Mouse (Mus musculus): ENCODE results near the gene Tmem199. TPM values are rescaled to one million over a fixed set of nuclear protein-coding genes. Genes with fewer than 3 reads are reported as not detected.

The Tmem199 gene
- polyA plus RNA-seq, 1 experiment from 2014 or later: 61.2 TPM

GRCm38 (mm10) chr11:78471326-78472103 lies 40.5 kb downstream of the Tmem199 start:
- 89% methylated on average over 10 of the region's 10 CpGs for WGBS
- ATAC-seq (ENCODE audit: low FRiP score, low TSS enrichment): no peak
- H3K9me3 ChIP-seq (ENCODE audit: control insufficient read depth, low read length): no peaks in the 10 kb centered on the region
- no peak overlapping the region for H3K27ac ChIP-seq (ENCODE audit: low read depth, low read length)
- H3K4me1 ChIP-seq (ENCODE audit: control insufficient read depth, insufficient read depth, low read length): peaks cover 3% of the 10 kb centered on the region
- no peak overlapping the region for H3K4me2 ChIP-seq (replicated peaks; ENCODE audit: low read depth, low read length)
- H3K36me3 ChIP-seq (ENCODE audit: control insufficient read depth, insufficient read depth, low read length): no peaks in the 10 kb centered on the region; the same call in 1 of the 2 replicates
- no peak overlapping the region for H3K4me3 ChIP-seq (ENCODE audit: low read length)
- no peaks in the 10 kb centered on the region for H3K27me3 ChIP-seq (ENCODE audit: control insufficient read depth, insufficient read depth, low read length)
- no peak overlapping the region for H3K9ac ChIP-seq (ENCODE audit: low read depth, low read length)

DNA sequence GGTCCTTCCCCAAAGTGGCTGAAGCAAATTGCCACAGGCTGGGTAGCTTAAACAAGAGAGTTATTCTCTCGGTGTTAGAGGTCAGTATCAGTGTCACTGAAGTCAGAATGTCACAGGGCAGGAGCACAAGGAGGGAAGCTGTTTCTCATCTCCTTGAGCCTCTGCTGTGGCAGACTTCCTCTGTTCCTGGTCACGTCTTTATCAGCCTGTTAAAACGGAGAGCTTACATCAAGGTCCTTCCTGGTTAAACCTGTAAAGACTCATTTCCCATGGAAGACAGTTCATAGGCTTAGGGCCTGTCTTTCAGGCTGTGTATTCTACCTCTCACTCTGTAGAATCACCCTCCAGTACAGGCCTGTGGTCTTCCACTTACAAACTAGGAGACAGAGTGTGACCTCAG lies 44.0 kb downstream of the Tmem199 start:
- no peak for ATAC-seq (ENCODE audit: low FRiP score, low TSS enrichment)
- no peak overlapping the region for H3K4me3 ChIP-seq (ENCODE audit: low read length)
- peaks cover 14% of the 10 kb centered on the region for H3K4me1 ChIP-seq (ENCODE audit: control insufficient read depth, insufficient read depth, low read length)
- no peak overlapping the region for H3K27ac ChIP-seq (ENCODE audit: low read depth, low read length)
- H3K36me3 ChIP-seq (ENCODE audit: control insufficient read depth, insufficient read depth, low read length): no peaks in the 10 kb centered on the region; the same call in 1 of the 2 replicates
- no peaks in the 10 kb centered on the region for H3K9me3 ChIP-seq (ENCODE audit: control insufficient read depth, low read length)
- no peak overlapping the region for H3K9ac ChIP-seq (ENCODE audit: low read depth, low read length)
- H3K27me3 ChIP-seq (ENCODE audit: control insufficient read depth, insufficient read depth, low read length): no peaks in the 10 kb centered on the region
- no peak overlapping the region for H3K4me2 ChIP-seq (replicated peaks; ENCODE audit: low read depth, low read length)
- WGBS: 49% methylated on average over 3 of the region's 3 CpGs

DNA sequence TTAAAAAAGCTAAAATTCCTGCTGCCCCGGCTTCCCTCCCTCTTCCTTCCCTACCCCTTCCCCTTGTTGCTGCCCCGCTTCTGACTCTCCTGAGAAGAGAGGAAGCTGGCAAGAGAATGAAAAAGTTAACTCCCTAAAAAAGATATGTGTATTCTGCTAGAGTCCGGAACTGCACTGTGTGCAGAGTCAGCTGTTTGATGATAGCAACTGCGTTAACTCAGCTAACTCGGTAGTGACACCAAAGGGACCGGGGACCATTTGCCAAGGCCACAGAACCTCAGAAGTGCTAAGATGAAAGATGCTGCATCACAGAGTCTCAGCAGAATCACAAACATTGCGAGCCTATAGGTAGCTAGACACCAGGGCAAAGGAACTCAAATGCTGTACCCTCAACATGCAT lies 44.5 kb downstream of the Tmem199 start:
- Histone ChIP-seq H3K36me3 (ENCODE audit: control insufficient read depth, insufficient read depth, low read length) (no peaks in the 10 kb centered on the region; the same call in 1 of the 2 replicates), H3K4me3 (ENCODE audit: low read length) (no peak overlapping the region), H3K4me1 (ENCODE audit: control insufficient read depth, insufficient read depth, low read length) (peaks cover 14% of the 10 kb centered on the region), H3K9me3 (ENCODE audit: control insufficient read depth, low read length) (no peaks in the 10 kb centered on the region), H3K27me3 (ENCODE audit: control insufficient read depth, insufficient read depth, low read length) (no peaks in the 10 kb centered on the region), H3K4me2 (replicated peaks; ENCODE audit: low read depth, low read length) (no peak overlapping the region), H3K9ac (ENCODE audit: low read depth, low read length) (no peak overlapping the region), H3K27ac (ENCODE audit: low read depth, low read length) (no peak overlapping the region)
- no peak for ATAC-seq (ENCODE audit: low FRiP score, low TSS enrichment)
- WGBS: 74% methylated on average over 7 of the region's 7 CpGs

GRCm38 (mm10) chr11:78466242-78466912 lies 45.6 kb downstream of the Tmem199 start:
- H3K4me1 ChIP-seq (ENCODE audit: control insufficient read depth, insufficient read depth, low read length): peaks cover 14% of the 10 kb centered on the region
- peak overlapping the region; percentile 94 for H3K27ac ChIP-seq (ENCODE audit: low read depth, low read length)
- H3K27me3 ChIP-seq (ENCODE audit: control insufficient read depth, insufficient read depth, low read length): no peaks in the 10 kb centered on the region
- H3K36me3 ChIP-seq (ENCODE audit: control insufficient read depth, insufficient read depth, low read length): no peaks in the 10 kb centered on the region; the same call in 1 of the 2 replicates
- peak; percentile 65 for ATAC-seq (ENCODE audit: low FRiP score, low TSS enrichment)
- H3K4me2 ChIP-seq (replicated peaks; ENCODE audit: low read depth, low read length): peak overlapping the region; percentile 93
- H3K9ac ChIP-seq (ENCODE audit: low read depth, low read length): peak overlapping the region; percentile 82
- peak overlapping the region; percentile 80 for H3K4me3 ChIP-seq (ENCODE audit: low read length)
- WGBS: 63% methylated on average over 23 of the region's 23 CpGs
- H3K9me3 ChIP-seq (ENCODE audit: control insufficient read depth, low read length): peaks cover 4% of the 10 kb centered on the region; the same call in 1 of the 2 replicates

- peaks cover 14% of the 10 kb centered on the region for H3K4me1 ChIP-seq (ENCODE audit: control insufficient read depth, insufficient read depth, low read length)
- H3K4me2 ChIP-seq (replicated peaks; ENCODE audit: low read depth, low read length): peak within 1 kb of the TSS; percentile 93
- no peaks in the 10 kb centered on the region for H3K27me3 ChIP-seq (ENCODE audit: control insufficient read depth, insufficient read depth, low read length)
- ATAC-seq (ENCODE audit: low FRiP score, low TSS enrichment): peak; percentile 95
- peak within 1 kb of the TSS; percentile 82 for H3K9ac ChIP-seq (ENCODE audit: low read depth, low read length)
- H3K9me3 ChIP-seq (ENCODE audit: control insufficient read depth, low read length): peaks cover 4% of the 10 kb centered on the region; the same call in 1 of the 2 replicates
- H3K27ac ChIP-seq (ENCODE audit: low read depth, low read length): peak within 1 kb of the TSS; percentile 94
- 1% methylated on average over 41 of the region's 41 CpGs for WGBS
- peak within 1 kb of the TSS; percentile 80 for H3K4me3 ChIP-seq (ENCODE audit: low read length)
- no peaks in the 10 kb centered on the region; the same call in 1 of the 2 replicates for H3K36me3 ChIP-seq (ENCODE audit: control insufficient read depth, insufficient read depth, low read length)
Measured at GRCm38 (mm10) chr11:78465568-78466180, 46.3 kb downstream of the Tmem199 start, which contains the start of gene Slc46a1. Slc46a1 (plus strand) TSS chr11:78465697.

GRCm38 (mm10) chr11:78465116-78465515 lies 46.9 kb downstream of the Tmem199 start:
- Histone ChIP-seq H3K4me2 (replicated peaks; ENCODE audit: low read depth, low read length) (peak overlapping the region; percentile 93), H3K9ac (ENCODE audit: low read depth, low read length) (0 out of 2 replicates have a peak overlapping the region, but pooled peaks have one; percentile 82), H3K9me3 (ENCODE audit: control insufficient read depth, low read length) (peaks cover 4% of the 10 kb centered on the region; the same call in 1 of the 2 replicates), H3K4me3 (ENCODE audit: low read length) (peak overlapping the region; percentile 80), H3K4me1 (ENCODE audit: control insufficient read depth, insufficient read depth, low read length) (peaks cover 14% of the 10 kb centered on the region), H3K27me3 (ENCODE audit: control insufficient read depth, insufficient read depth, low read length) (no peaks in the 10 kb centered on the region), H3K36me3 (ENCODE audit: control insufficient read depth, insufficient read depth, low read length) (no peaks in the 10 kb centered on the region; the same call in 1 of the 2 replicates), H3K27ac (ENCODE audit: low read depth, low read length) (no peak overlapping the region)
- no peak for ATAC-seq (ENCODE audit: low FRiP score, low TSS enrichment)
- 23% methylated on average over 9 of the region's 9 CpGs for WGBS

- H3K4me1 ChIP-seq (ENCODE audit: control insufficient read depth, insufficient read depth, low read length): peaks cover 14% of the 10 kb centered on the region
- peaks cover 4% of the 10 kb centered on the region; the same call in 1 of the 2 replicates for H3K9me3 ChIP-seq (ENCODE audit: control insufficient read depth, low read length)
- 50% methylated on average over 13 of the region's 13 CpGs for WGBS
- no peaks in the 10 kb centered on the region for H3K27me3 ChIP-seq (ENCODE audit: control insufficient read depth, insufficient read depth, low read length)
- H3K36me3 ChIP-seq (ENCODE audit: control insufficient read depth, insufficient read depth, low read length): no peaks in the 10 kb centered on the region
- H3K9ac ChIP-seq (ENCODE audit: low read depth, low read length): no peak overlapping the region
- H3K4me2 ChIP-seq (replicated peaks; ENCODE audit: low read depth, low read length): no peak overlapping the region
- ATAC-seq (ENCODE audit: low FRiP score, low TSS enrichment): no peak
- no peak overlapping the region for H3K27ac ChIP-seq (ENCODE audit: low read depth, low read length)
- H3K4me3 ChIP-seq (ENCODE audit: low read length): no peak overlapping the region
Measured at GRCm38 (mm10) chr11:78463286-78464036, 48.5 kb downstream of the Tmem199 start.

DNA sequence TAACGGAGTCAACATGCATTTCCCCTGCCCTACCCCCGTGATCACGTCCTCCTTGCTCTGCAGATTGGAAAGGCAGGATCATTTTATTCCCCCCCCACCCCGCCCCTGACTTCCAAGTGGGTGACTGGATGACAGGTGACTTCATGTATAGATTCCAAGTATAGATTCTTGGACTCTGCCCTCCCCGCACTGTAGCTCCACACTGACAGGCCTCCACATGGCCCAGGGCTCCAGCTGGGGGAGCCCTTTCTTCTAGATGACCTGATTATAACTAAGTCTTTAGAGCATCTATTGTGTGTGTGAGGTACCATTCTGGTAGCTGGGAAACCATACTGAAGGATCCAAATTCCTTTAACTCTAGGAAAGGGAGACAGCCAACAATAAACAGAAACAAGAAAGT lies 49.3 kb downstream of the Tmem199 start:
- no peaks in the 10 kb centered on the region for H3K36me3 ChIP-seq (ENCODE audit: control insufficient read depth, insufficient read depth, low read length)
- H3K9me3 ChIP-seq (ENCODE audit: control insufficient read depth, low read length): peaks cover 4% of the 10 kb centered on the region; the same call in 1 of the 2 replicates
- ATAC-seq (ENCODE audit: low FRiP score, low TSS enrichment): no peak
- no peaks in the 10 kb centered on the region for H3K27me3 ChIP-seq (ENCODE audit: control insufficient read depth, insufficient read depth, low read length)
- H3K4me2 ChIP-seq (replicated peaks; ENCODE audit: low read depth, low read length): no peak overlapping the region
- no peak overlapping the region for H3K4me3 ChIP-seq (ENCODE audit: low read length)
- H3K4me1 ChIP-seq (ENCODE audit: control insufficient read depth, insufficient read depth, low read length): peaks cover 14% of the 10 kb centered on the region
- H3K27ac ChIP-seq (ENCODE audit: low read depth, low read length): no peak overlapping the region
- 88% methylated on average over 5 of the region's 5 CpGs for WGBS
- H3K9ac ChIP-seq (ENCODE audit: low read depth, low read length): no peak overlapping the region
